Mouse (Mus musculus) adrenal gland, adult 8-10 months (tissue): Measurements from ENCODE around the gene Ttll2. TPM values are rescaled to one million over a fixed set of nuclear protein-coding genes. Genes with fewer than 3 reads are reported as not detected.
"Not testable (repeated sequence)": the region's sequence is repeated elsewhere in the genome, so short reads cannot be mapped to it uniquely, and the experiment has no call there.

Experiments
- DNase-seq: peaks from one replicate; pipeline ENCODE4 v3.0.0; 2022
- total RNA-seq, 4 experiments: library from RNA; stranded (reverse); gene quantifications; 2 replicates each; pipeline ENCODE4 v1.2.4; 2022

Gene Ttll2
- total RNA-seq: under 1 TPM in 2 of 4 experiments, not detected in 2; 0.17 to 0.22 TPM

- DNase-seq: not testable (repeated sequence)
Observed at GRCm38 (mm10) chr17:7352596-7352995, at the start of gene Ttll2. Gene Ttll2 (minus strand): TSS chr17:7352696.

DNA sequence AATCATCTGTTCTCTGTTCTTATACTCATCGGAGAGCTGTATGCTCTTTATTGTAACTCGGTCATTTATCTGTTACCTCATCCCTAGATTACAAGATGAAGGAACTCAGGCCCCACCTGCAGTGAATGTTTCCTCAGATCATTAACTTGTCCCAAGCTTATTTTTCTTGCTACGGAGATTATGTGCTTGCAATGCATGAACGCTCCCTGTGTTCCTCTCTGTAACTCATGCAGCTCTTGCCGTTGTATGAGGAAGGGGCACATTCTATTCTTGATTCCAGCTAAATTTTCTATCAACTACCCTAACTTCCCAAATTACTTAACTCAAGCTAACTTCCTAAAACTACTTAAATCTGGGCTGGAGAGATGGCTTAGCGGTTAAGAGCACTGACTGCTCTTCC, 47.3 kb upstream of the Ttll2 start:
- not testable (repeated sequence) for DNase-seq

- peak; percentile 33 for DNase-seq
Observed at GRCm38 (mm10) chr17:7398198-7398847, 45.8 kb upstream of the Ttll2 start.

GRCm38 (mm10) chr17:7397079-7397478, 44.6 kb upstream of the Ttll2 start:
- DNase-seq: not testable (repeated sequence)

- DNase-seq: not testable (repeated sequence)
Observed at GRCm38 (mm10) chr17:7396288-7396687, 43.8 kb upstream of the Ttll2 start.

GRCm38 (mm10) chr17:7395671-7396070, 43.2 kb upstream of the Ttll2 start:
- not testable (repeated sequence) for DNase-seq

DNA sequence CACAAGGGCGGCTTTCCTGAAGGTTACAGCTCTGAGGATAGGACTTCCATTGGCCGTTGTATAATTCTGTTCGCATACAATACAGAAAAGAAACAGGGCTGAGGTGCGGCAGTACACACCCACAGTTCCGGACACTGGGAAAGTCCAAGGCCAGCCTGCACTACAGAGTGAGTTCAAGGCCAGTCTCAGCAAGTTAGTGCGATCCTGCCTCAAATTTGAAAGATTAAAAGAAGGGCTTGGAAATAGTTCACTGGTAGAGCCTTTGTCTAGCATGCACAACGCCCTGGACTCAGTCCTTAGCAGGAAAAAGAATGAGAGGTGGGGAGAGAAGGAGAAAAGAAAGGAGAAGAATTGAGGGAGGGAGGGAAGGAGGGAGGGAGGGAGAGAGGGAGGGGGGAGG, 42.6 kb upstream of the Ttll2 start:
- DNase-seq: peak; percentile 39

DNA sequence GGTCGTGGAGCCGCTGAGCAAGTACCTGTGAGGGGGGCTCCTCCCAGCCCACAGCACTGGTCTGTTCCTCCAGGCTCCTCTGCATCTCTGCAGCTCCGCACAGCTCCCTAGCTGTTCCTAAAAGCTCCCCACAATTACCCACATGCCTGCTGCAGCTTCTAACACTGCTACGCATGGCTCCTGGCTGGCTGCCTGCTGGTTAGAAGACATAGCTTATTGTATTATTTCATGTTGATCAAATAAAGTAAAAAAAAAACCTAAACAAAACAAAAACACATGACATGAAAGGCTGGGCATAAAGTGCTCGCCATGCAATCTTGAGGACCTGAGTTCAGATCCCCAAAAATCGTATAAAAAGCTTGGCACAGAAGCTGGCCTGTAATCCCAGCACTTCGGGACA, 37.4 kb upstream of the Ttll2 start:
- not testable (repeated sequence) for DNase-seq

- not testable (repeated sequence) for DNase-seq
Observed at GRCm38 (mm10) chr17:7388958-7389356, 36.5 kb upstream of the Ttll2 start.

- DNase-seq: not testable (repeated sequence)
Observed at GRCm38 (mm10) chr17:7388341-7388957, 36.0 kb upstream of the Ttll2 start.

- not testable (repeated sequence) for DNase-seq
Observed at GRCm38 (mm10) chr17:7386016-7386415, 33.5 kb upstream of the Ttll2 start.

DNA sequence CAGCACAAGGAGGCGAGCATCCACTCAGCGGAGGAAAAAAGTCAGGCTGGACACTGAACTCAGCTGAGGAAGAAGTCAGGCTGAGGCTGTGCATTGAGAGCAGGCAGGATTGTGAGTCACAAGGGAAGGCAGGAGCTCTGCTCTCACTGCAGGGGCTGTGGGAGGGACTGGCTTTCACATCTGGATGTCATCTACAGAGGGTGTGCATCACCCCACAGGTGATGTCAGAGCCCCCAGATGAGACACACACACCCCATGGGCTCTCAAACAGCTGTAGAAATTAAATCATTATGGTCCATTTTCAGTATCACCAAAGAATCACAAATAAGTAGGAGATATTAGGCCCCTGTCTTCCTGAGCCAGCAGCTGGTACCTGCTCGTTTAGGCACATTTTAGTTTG, 32.9 kb upstream of the Ttll2 start, which contains the start of gene Unc93a2:
Unc93a2 (minus strand) TSS at position 101 of the 400 bp plus-strand sequence.
- not testable (repeated sequence) for DNase-seq

DNA sequence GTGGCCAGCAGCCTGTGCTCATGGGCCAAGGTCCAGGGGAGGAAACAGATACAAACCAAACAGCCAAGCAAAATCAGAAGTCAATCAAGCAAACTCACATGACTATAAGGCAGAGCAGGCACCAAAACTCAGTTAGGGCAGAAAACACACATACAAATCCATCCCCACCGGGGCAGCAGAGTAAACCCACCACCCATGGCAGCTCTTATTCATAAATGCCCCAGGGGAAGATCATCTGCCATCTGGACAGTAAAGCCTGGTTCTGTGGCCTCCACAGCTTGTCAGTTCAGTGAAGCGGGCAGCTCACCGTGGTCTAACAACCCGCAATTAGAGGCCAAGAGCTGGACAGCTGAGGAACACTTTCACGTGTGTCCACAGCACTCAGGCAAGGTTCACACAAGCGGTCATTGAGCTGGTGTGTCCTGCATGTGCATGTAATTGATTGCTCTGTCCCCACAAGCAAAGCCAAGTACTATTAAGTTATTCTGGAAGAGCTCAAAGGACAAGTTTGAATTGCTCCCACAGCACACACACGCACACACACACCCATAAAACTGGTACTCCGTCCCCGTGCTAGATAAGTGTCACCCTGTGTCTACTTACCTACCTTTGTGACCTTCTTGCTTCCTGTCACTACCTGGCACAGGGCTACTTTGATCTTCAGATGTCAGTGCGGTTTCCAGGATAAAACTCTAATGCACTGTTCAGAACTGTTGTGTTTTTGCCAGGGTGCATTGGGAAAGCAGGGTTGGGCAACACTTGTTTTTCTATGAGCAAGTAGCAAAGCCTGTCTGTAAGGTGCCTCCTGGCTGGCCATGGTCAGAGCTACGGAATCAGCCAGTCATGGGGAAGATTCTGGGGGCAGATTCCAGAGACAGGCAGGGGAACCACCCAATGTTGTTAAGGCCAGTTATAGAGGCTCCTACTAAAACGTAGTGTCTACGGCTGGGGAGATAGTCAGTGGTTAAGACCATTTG, 31.0 kb upstream of the Ttll2 start:
- DNase-seq: not testable (repeated sequence)

- DNase-seq: not testable (repeated sequence)
Observed at GRCm38 (mm10) chr17:7382711-7383110, 30.2 kb upstream of the Ttll2 start.

DNA sequence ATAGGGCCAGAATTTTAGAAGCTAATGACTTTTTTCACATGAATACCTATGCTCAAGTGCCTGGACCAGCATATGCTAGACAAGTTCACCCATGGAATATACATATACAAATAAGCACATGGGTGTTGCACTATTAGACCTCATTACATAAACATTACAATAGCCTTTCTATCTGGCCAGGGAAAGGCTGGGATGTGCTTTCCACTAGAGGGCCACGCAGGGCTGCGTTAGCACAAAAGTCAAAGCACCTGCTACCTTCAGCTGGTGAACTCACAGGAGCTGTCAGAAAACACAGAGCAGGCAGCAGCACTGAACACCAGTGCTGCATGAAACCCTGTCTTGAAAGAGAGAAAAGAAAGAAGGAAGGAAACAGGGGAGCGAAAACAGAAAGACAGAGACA, 25.4 kb upstream of the Ttll2 start:
- not testable (repeated sequence) for DNase-seq

- not testable (repeated sequence) for DNase-seq
Observed at GRCm38 (mm10) chr17:7376951-7377700, 24.6 kb upstream of the Ttll2 start.

GRCm38 (mm10) chr17:7371879-7372278, 19.4 kb upstream of the Ttll2 start, which contains the start of gene Gm49630:
Gene Gm49630 (minus strand): TSS chr17:7371979.
- DNase-seq: not testable (repeated sequence)

GRCm38 (mm10) chr17:7369401-7369800, 16.9 kb upstream of the Ttll2 start:
- DNase-seq: peak; percentile 64

- DNase-seq: not testable (repeated sequence)
Observed at GRCm38 (mm10) chr17:7366676-7367374, 14.3 kb upstream of the Ttll2 start.

DNA sequence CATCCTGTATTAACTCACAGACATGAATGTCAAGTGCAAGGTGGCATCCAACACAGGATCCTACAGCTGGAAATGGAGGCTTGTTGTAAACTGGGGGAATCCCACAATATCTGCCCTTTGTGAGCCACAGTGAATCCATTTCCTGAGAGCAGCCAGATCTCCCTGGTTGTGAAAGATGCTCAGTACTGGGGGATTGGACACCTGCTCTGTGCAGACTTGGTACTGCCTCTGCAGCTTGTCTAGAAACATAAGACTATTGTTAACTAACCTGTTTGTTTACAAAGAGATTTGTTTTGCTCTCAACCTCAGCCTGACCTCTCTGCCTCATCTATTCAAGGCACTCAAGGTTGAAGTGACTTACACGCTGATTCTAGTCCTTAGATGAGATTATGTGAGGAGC, 13.8 kb upstream of the Ttll2 start:
- DNase-seq: not testable (repeated sequence)

DNA sequence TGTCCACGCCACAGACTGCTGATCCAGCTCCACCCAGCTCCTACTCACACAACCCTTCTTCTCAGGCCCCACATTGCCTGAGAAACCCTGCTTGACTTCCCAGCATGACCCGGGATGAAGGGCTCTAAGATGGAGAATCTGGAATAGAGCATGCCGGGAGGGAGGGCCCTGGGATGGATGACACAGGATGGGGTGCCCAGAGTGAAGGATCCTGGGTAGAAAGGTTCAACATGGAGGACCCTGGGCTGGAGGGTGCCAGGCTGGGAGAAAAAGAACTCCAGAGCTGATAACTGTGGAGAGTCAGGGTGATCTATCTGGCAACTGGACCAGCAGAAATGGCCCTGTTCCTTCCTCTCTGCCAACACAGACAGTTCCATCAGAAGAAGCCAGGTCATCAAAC, 13.1 kb upstream of the Ttll2 start:
- not testable (repeated sequence) for DNase-seq
